Mouse (Mus musculus): ENCODE data around the gene Gm12248. TPM values are rescaled to one million over a fixed set of nuclear protein-coding genes. Genes with fewer than 3 reads are reported as not detected.

Gene Gm12248
- total RNA-seq (2014; fragmentation: Nextera tagmentation): 0.90 and 2.5 TPM in 2 replicates
- 0.76 TPM in 1 of 2 replicates, not detected in the other for total RNA-seq (2017)
- polyA plus RNA-seq (2012): 0.05 TPM in 1 of 2 replicates, not detected in the other

- H3K9me3 ChIP-seq (replicated peaks): no peaks in the 10 kb centered on the region
- H3K27me3 ChIP-seq (ENCODE audit: insufficient read depth, low read length): no peaks in the 10 kb centered on the region
- no peak for TF ChIP-seq GATA1 (IDR thresholded peaks at IDR 0.05; ENCODE audit: borderline replicate concordance, low read length)
- no peak for TF ChIP-seq TAL1 (conservative IDR thresholded peaks at IDR 0.05; ENCODE audit: low read depth, low read length)
- TF ChIP-seq POLR2AphosphoS5 (IDR thresholded peaks at IDR 0.05; ENCODE audit: insufficient replicate concordance, low read depth, low read length): no peak
- no peak for TF ChIP-seq CTCF (IDR thresholded peaks at IDR 0.05; ENCODE audit: low read depth, low read length)
- TF ChIP-seq GATA2 (IDR thresholded peaks at IDR 0.05; ENCODE audit: borderline replicate concordance, low read depth, low read length): no peak
- peaks cover 24% of the 10 kb centered on the region for H3K4me1 ChIP-seq (ENCODE audit: insufficient read depth, low read depth, low read length)
- peak within 1 kb of the TSS; percentile 69 for H3K4me3 ChIP-seq (ENCODE audit: low read depth, low read length)
- H3K36me3 ChIP-seq (replicated peaks): no peaks in the 10 kb centered on the region
- peak; percentile 71 for DNase-seq (ENCODE audit: low spot score)
- ATAC-seq (ENCODE audit: extremely low read depth, insufficient number of reproducible peaks, low FRiP score, poor library complexity, severe bottlenecking): peak; percentile 82
These were observed at the start of gene Gm12248 for GRCm38 (mm10) chr11:58093021-58093528. Gene Gm12248, minus strand, starts transcription at chr11:58093134.

DNA sequence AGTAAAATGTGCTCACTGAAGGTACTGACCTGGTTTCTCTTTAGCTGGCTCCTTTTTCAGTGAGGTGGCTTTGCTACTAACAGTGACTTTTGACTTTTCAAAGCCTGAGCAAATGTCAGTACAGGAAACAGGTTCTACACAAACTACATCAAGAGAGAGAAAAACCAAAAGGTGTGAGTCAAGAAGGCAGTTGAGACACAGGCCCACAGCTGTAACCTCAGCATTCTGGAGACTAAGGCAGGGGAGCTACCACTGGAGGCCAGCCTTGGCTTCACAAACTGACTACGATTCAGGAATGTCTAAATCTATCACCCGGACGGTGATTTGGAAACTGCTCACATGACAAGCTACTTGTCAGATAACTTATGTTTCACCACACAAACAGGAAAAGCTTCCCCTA, 46.5 kb upstream of the Gm12248 start:
- no peaks in the 10 kb centered on the region for H3K9me3 ChIP-seq (replicated peaks)
- TF ChIP-seq TAL1 (conservative IDR thresholded peaks at IDR 0.05; ENCODE audit: low read depth, low read length) (no peak), GATA2 (IDR thresholded peaks at IDR 0.05; ENCODE audit: borderline replicate concordance, low read depth, low read length) (no peak), POLR2AphosphoS5 (IDR thresholded peaks at IDR 0.05; ENCODE audit: insufficient replicate concordance, low read depth, low read length) (no peak), GATA1 (IDR thresholded peaks at IDR 0.05; ENCODE audit: borderline replicate concordance, low read length) (no peak), CTCF (IDR thresholded peaks at IDR 0.05; ENCODE audit: low read depth, low read length) (no peak)
- H3K27me3 ChIP-seq (ENCODE audit: insufficient read depth, low read length): no peaks in the 10 kb centered on the region
- H3K36me3 ChIP-seq (replicated peaks): peaks cover 94% of the 10 kb centered on the region
- H3K4me3 ChIP-seq (ENCODE audit: low read depth, low read length): no peak overlapping the region
- peaks cover 10% of the 10 kb centered on the region for H3K4me1 ChIP-seq (ENCODE audit: insufficient read depth, low read depth, low read length)
- DNase-seq (ENCODE audit: low spot score) (no peak), ATAC-seq (ENCODE audit: extremely low read depth, insufficient number of reproducible peaks, low FRiP score, poor library complexity, severe bottlenecking) (no peak)

DNA sequence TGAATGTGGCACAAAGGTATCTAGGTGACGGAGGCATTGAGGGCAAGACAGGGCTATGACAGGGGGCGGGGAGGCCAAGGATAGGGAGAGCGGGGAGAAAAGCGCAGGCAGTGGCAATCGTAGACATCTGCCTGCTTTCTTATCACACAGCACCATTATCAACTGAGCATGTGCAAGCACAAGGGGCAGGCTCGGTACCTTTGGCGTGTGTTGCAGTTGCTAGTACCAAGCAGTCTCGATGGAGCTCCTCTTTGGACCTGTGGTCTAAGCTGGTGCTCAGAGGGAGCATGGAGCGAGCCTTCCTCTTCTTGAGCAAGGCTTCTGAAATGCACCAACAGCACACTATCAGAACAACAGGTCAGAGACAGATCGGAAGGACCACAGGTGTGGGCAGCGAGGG, 45.9 kb upstream of the Gm12248 start:
- no peak overlapping the region for H3K4me3 ChIP-seq (ENCODE audit: low read depth, low read length)
- DNase-seq (ENCODE audit: low spot score) (no peak), ATAC-seq (ENCODE audit: extremely low read depth, insufficient number of reproducible peaks, low FRiP score, poor library complexity, severe bottlenecking) (no peak)
- TF ChIP-seq POLR2AphosphoS5 (IDR thresholded peaks at IDR 0.05; ENCODE audit: insufficient replicate concordance, low read depth, low read length) (no peak), CTCF (IDR thresholded peaks at IDR 0.05; ENCODE audit: low read depth, low read length) (no peak), GATA2 (IDR thresholded peaks at IDR 0.05; ENCODE audit: borderline replicate concordance, low read depth, low read length) (no peak), GATA1 (IDR thresholded peaks at IDR 0.05; ENCODE audit: borderline replicate concordance, low read length) (no peak), TAL1 (conservative IDR thresholded peaks at IDR 0.05; ENCODE audit: low read depth, low read length) (no peak)
- peaks cover 94% of the 10 kb centered on the region for H3K36me3 ChIP-seq (replicated peaks)
- no peaks in the 10 kb centered on the region for H3K9me3 ChIP-seq (replicated peaks)
- peaks cover 10% of the 10 kb centered on the region for H3K4me1 ChIP-seq (ENCODE audit: insufficient read depth, low read depth, low read length)
- H3K27me3 ChIP-seq (ENCODE audit: insufficient read depth, low read length): no peaks in the 10 kb centered on the region

DNA sequence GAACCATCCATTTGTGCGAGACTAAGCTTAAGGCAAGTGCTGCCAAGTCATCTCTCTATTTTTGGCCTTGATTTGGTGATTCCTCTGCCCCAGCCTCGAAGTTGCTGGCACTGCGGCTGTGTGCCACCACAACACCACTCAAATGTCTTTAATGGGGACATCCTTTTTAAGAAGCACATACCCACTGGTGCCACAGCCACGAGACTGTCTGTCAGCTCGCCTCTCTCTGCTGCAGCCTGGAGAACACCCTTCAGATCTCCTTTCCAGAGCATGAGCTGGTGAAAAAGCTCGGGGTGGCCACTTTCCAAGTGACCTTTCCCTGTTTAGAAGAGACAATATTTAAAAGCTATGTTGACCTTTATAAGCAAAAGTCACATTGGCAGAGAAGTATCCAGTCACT, 43.7 kb upstream of the Gm12248 start:
- Histone ChIP-seq H3K4me1 (ENCODE audit: insufficient read depth, low read depth, low read length) (peaks cover 10% of the 10 kb centered on the region), H3K27me3 (ENCODE audit: insufficient read depth, low read length) (no peaks in the 10 kb centered on the region), H3K4me3 (ENCODE audit: low read depth, low read length) (no peak overlapping the region), H3K9me3 (replicated peaks) (no peaks in the 10 kb centered on the region), H3K36me3 (replicated peaks) (peaks cover 94% of the 10 kb centered on the region)
- ATAC-seq (ENCODE audit: extremely low read depth, insufficient number of reproducible peaks, low FRiP score, poor library complexity, severe bottlenecking) (no peak), DNase-seq (ENCODE audit: low spot score) (no peak)
- no peak for TF ChIP-seq GATA2 (IDR thresholded peaks at IDR 0.05; ENCODE audit: borderline replicate concordance, low read depth, low read length)
- TF ChIP-seq TAL1 (conservative IDR thresholded peaks at IDR 0.05; ENCODE audit: low read depth, low read length): no peak
- no peak for TF ChIP-seq GATA1 (IDR thresholded peaks at IDR 0.05; ENCODE audit: borderline replicate concordance, low read length)
- no peak for TF ChIP-seq CTCF (IDR thresholded peaks at IDR 0.05; ENCODE audit: low read depth, low read length)
- no peak for TF ChIP-seq POLR2AphosphoS5 (IDR thresholded peaks at IDR 0.05; ENCODE audit: insufficient replicate concordance, low read depth, low read length)

GRCm38 (mm10) chr11:58135296-58135695, 42.4 kb upstream of the Gm12248 start:
- Histone ChIP-seq H3K4me1 (ENCODE audit: insufficient read depth, low read depth, low read length) (peaks cover 9% of the 10 kb centered on the region), H3K9me3 (replicated peaks) (no peaks in the 10 kb centered on the region), H3K4me3 (ENCODE audit: low read depth, low read length) (no peak overlapping the region), H3K27me3 (ENCODE audit: insufficient read depth, low read length) (no peaks in the 10 kb centered on the region), H3K36me3 (replicated peaks) (peaks cover 94% of the 10 kb centered on the region)
- TF ChIP-seq GATA1 (IDR thresholded peaks at IDR 0.05; ENCODE audit: borderline replicate concordance, low read length) (no peak), TAL1 (conservative IDR thresholded peaks at IDR 0.05; ENCODE audit: low read depth, low read length) (no peak), CTCF (IDR thresholded peaks at IDR 0.05; ENCODE audit: low read depth, low read length) (no peak), GATA2 (IDR thresholded peaks at IDR 0.05; ENCODE audit: borderline replicate concordance, low read depth, low read length) (no peak), POLR2AphosphoS5 (IDR thresholded peaks at IDR 0.05; ENCODE audit: insufficient replicate concordance, low read depth, low read length) (no peak)
- no peak for DNase-seq (ENCODE audit: low spot score)
- ATAC-seq (ENCODE audit: extremely low read depth, insufficient number of reproducible peaks, low FRiP score, poor library complexity, severe bottlenecking): no peak

DNA sequence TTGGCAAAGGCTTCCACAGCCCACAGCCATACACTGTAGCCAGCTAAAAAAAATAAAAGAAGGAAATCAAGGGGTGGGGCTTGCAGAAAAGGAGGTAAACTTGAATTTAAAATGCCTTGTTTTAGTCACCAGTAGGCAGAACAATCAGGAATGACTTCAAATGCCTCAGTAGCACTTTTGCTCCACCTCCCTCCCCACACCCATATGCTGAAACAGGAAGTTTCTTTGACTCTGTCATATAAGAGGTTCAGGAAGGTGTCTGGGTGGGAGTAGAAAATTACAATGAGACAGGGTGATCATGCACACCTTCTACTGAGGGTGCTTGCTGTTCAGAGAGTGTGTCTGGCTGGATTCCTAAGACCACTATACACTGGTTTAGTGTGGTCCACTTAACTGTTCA, 41.9 kb upstream of the Gm12248 start:
- H3K4me3 ChIP-seq (ENCODE audit: low read depth, low read length): no peak overlapping the region
- H3K27me3 ChIP-seq (ENCODE audit: insufficient read depth, low read length): no peaks in the 10 kb centered on the region
- peaks cover 94% of the 10 kb centered on the region for H3K36me3 ChIP-seq (replicated peaks)
- DNase-seq (ENCODE audit: low spot score) (no peak), ATAC-seq (ENCODE audit: extremely low read depth, insufficient number of reproducible peaks, low FRiP score, poor library complexity, severe bottlenecking) (no peak)
- peaks cover 12% of the 10 kb centered on the region for H3K4me1 ChIP-seq (ENCODE audit: insufficient read depth, low read depth, low read length)
- H3K9me3 ChIP-seq (replicated peaks): no peaks in the 10 kb centered on the region
- no peak for TF ChIP-seq TAL1 (conservative IDR thresholded peaks at IDR 0.05; ENCODE audit: low read depth, low read length)
- no peak for TF ChIP-seq POLR2AphosphoS5 (IDR thresholded peaks at IDR 0.05; ENCODE audit: insufficient replicate concordance, low read depth, low read length)
- TF ChIP-seq GATA2 (IDR thresholded peaks at IDR 0.05; ENCODE audit: borderline replicate concordance, low read depth, low read length): no peak
- no peak for TF ChIP-seq CTCF (IDR thresholded peaks at IDR 0.05; ENCODE audit: low read depth, low read length)
- no peak for TF ChIP-seq GATA1 (IDR thresholded peaks at IDR 0.05; ENCODE audit: borderline replicate concordance, low read length)

All from G1E (cell line).